Mouse (Mus musculus): Measurements from ENCODE around the gene Ptgfrn.

Gene Ptgfrn

GRCm38 (mm10) chr3:101112518-101112894, 2.4 kb upstream of the Ptgfrn start:
- DNase-seq: no peak

GRCm38 (mm10) chr3:101111848-101112517, 1.9 kb upstream of the Ptgfrn start:
- DNase-seq: no peak

GRCm38 (mm10) chr3:101111321-101111720, 1.2 kb upstream of the Ptgfrn start:
- DNase-seq: no peak

GRCm38 (mm10) chr3:101110838-101111103, 693 bp upstream of the Ptgfrn start:
- DNase-seq: no peak

GRCm38 (mm10) chr3:101109558-101110021, 488 bp downstream of the Ptgfrn start:
- DNase-seq: peak; percentile 68

- no peak for DNase-seq
These were observed 1.2 kb downstream of the Ptgfrn start for GRCm38 (mm10) chr3:101108848-101109247.

- DNase-seq: no peak
These were observed 1.8 kb downstream of the Ptgfrn start for GRCm38 (mm10) chr3:101108282-101108681.

- DNase-seq: no peak
These were observed 3.8 kb downstream of the Ptgfrn start for GRCm38 (mm10) chr3:101106326-101106725.

- DNase-seq: no peak
These were observed 4.6 kb downstream of the Ptgfrn start for GRCm38 (mm10) chr3:101105486-101105885.

- DNase-seq: no peak
These were observed 5.2 kb downstream of the Ptgfrn start for GRCm38 (mm10) chr3:101104883-101105282.

GRCm38 (mm10) chr3:101103770-101104169, 6.3 kb downstream of the Ptgfrn start:
- no peak for DNase-seq

GRCm38 (mm10) chr3:101102106-101102505, 8.0 kb downstream of the Ptgfrn start:
- DNase-seq: no peak

GRCm38 (mm10) chr3:101101184-101101583, 8.9 kb downstream of the Ptgfrn start:
- no peak for DNase-seq

GRCm38 (mm10) chr3:101099701-101100357, 10.2 kb downstream of the Ptgfrn start:
- no peak for DNase-seq

GRCm38 (mm10) chr3:101098073-101098472, 12.0 kb downstream of the Ptgfrn start:
- peak; percentile 43 for DNase-seq

GRCm38 (mm10) chr3:101097146-101097800, 12.8 kb downstream of the Ptgfrn start:
- no peak for DNase-seq

- DNase-seq: no peak
These were observed 14.2 kb downstream of the Ptgfrn start for GRCm38 (mm10) chr3:101095761-101096449.

- DNase-seq: no peak
These were observed 17.9 kb downstream of the Ptgfrn start for GRCm38 (mm10) chr3:101092202-101092601.

GRCm38 (mm10) chr3:101086584-101087445, 23.3 kb downstream of the Ptgfrn start:
- DNase-seq: no peak

- DNase-seq: no peak
These were observed 29.2 kb downstream of the Ptgfrn start for GRCm38 (mm10) chr3:101080925-101081324.

- no peak for DNase-seq
These were observed 31.7 kb downstream of the Ptgfrn start for GRCm38 (mm10) chr3:101078344-101078743.

- DNase-seq: no peak
These were observed 32.4 kb downstream of the Ptgfrn start for GRCm38 (mm10) chr3:101077710-101078100.

All from thymus, postnatal 4 days (tissue).